Mouse (Mus musculus): ENCODE data around the gene Mgp. TPM values are rescaled to one million over a fixed set of nuclear protein-coding genes. Genes with fewer than 3 reads are reported as not detected.

Mgp gene
- polyA plus RNA-seq, 1 experiment = 132 TPM

- Histone ChIP-seq H3K79me2 (ENCODE audit: control insufficient read depth, insufficient read depth) (no peaks in the 10 kb centered on the region), H3K4me2 (ENCODE audit: low read depth) (peak overlapping the region; percentile 78), H3K27me3 (ENCODE audit: control insufficient read depth, insufficient read depth, insufficient read length) (no peaks in the 10 kb centered on the region), H3K36me3 (ENCODE audit: control insufficient read depth, insufficient read depth) (no peaks in the 10 kb centered on the region), H3K4me3 (no peak overlapping the region), H3ac (ENCODE audit: control insufficient read depth, insufficient read length) (no peak overlapping the region)
- TF ChIP-seq REST (IDR thresholded peaks at IDR 0.05; ENCODE audit: insufficient read depth, insufficient read length) (no peak), TCF12 (IDR thresholded peaks at IDR 0.05; ENCODE audit: insufficient read depth, poor library complexity, severe bottlenecking) (no peak), MYOD1 (IDR thresholded peaks at IDR 0.05; ENCODE audit: control insufficient read depth in 1 of 3, insufficient read length in 2 of 3, low read depth in 2 of 3) (no peak), POLR2AphosphoS2 (IDR thresholded peaks at IDR 0.05; ENCODE audit: insufficient read length, low read depth) (no peak), TCF3 (IDR thresholded peaks at IDR 0.05; ENCODE audit: insufficient read length, low read depth) (no peak), E2F4 (IDR thresholded peaks at IDR 0.05; ENCODE audit: insufficient read depth) (no peak), MYOG (IDR thresholded peaks at IDR 0.05; ENCODE audit: control insufficient read depth in 1 of 3, insufficient read depth in 1 of 3, insufficient read length in 2 of 3, low read depth in 2 of 3) (no peak), USF1 (IDR thresholded peaks at IDR 0.05; ENCODE audit: low read depth) (no peak), MAX (IDR thresholded peaks at IDR 0.05; ENCODE audit: low read depth) (no peak), SRF (IDR thresholded peaks at IDR 0.05; ENCODE audit: control insufficient read depth, insufficient read length, low read depth) (no peak), POLR2A (IDR thresholded peaks at IDR 0.05; ENCODE audit: insufficient read length, low read depth) (no peak), CEBPB (IDR thresholded peaks at IDR 0.05; ENCODE audit: insufficient read depth, poor library complexity, severe bottlenecking) (no peak)
Measured at GRCm38 (mm10) chr6:136861020-136861419, 14.6 kb downstream of the Mgp start.

GRCm38 (mm10) chr6:136858420-136858819 lies 17.2 kb downstream of the Mgp start:
- Histone ChIP-seq H3K79me2 (ENCODE audit: control insufficient read depth, insufficient read depth) (no peaks in the 10 kb centered on the region), H3K4me2 (ENCODE audit: low read depth) (no peak overlapping the region), H3ac (ENCODE audit: control insufficient read depth, insufficient read length) (no peak overlapping the region), H3K36me3 (ENCODE audit: control insufficient read depth, insufficient read depth) (no peaks in the 10 kb centered on the region), H3K4me3 (no peak overlapping the region), H3K27me3 (ENCODE audit: control insufficient read depth, insufficient read depth, insufficient read length) (no peaks in the 10 kb centered on the region)
- TF ChIP-seq E2F4 (IDR thresholded peaks at IDR 0.05; ENCODE audit: insufficient read depth) (no peak), REST (IDR thresholded peaks at IDR 0.05; ENCODE audit: insufficient read depth, insufficient read length) (no peak), TCF12 (IDR thresholded peaks at IDR 0.05; ENCODE audit: insufficient read depth, poor library complexity, severe bottlenecking) (no peak), USF1 (IDR thresholded peaks at IDR 0.05; ENCODE audit: low read depth) (no peak)

GRCm38 (mm10) chr6:136857873-136858260 lies 17.8 kb downstream of the Mgp start:
- H3K4me2 ChIP-seq (ENCODE audit: low read depth) = no peak overlapping the region
- H3K4me3 ChIP-seq = no peak overlapping the region
- H3K27me3 ChIP-seq (ENCODE audit: control insufficient read depth, insufficient read depth, insufficient read length) = no peaks in the 10 kb centered on the region
- H3K79me2 ChIP-seq (ENCODE audit: control insufficient read depth, insufficient read depth) = no peaks in the 10 kb centered on the region
- TF ChIP-seq TCF3 (IDR thresholded peaks at IDR 0.05; ENCODE audit: insufficient read length, low read depth) (no peak), MYOG (IDR thresholded peaks at IDR 0.05; ENCODE audit: control insufficient read depth in 1 of 3, insufficient read depth in 1 of 3, insufficient read length in 2 of 3, low read depth in 2 of 3) (no peak), REST (IDR thresholded peaks at IDR 0.05; ENCODE audit: insufficient read depth, insufficient read length) (no peak), TCF12 (IDR thresholded peaks at IDR 0.05; ENCODE audit: insufficient read depth, poor library complexity, severe bottlenecking) (no peak), MYOD1 (IDR thresholded peaks at IDR 0.05; ENCODE audit: control insufficient read depth in 1 of 3, insufficient read length in 2 of 3, low read depth in 2 of 3) (no peak), MAX (IDR thresholded peaks at IDR 0.05; ENCODE audit: low read depth) (no peak), SRF (IDR thresholded peaks at IDR 0.05; ENCODE audit: control insufficient read depth, insufficient read length, low read depth) (no peak), USF1 (IDR thresholded peaks at IDR 0.05; ENCODE audit: low read depth) (no peak), POLR2A (IDR thresholded peaks at IDR 0.05; ENCODE audit: insufficient read length, low read depth) (no peak), CEBPB (IDR thresholded peaks at IDR 0.05; ENCODE audit: insufficient read depth, poor library complexity, severe bottlenecking) (no peak), E2F4 (IDR thresholded peaks at IDR 0.05; ENCODE audit: insufficient read depth) (no peak), POLR2AphosphoS2 (IDR thresholded peaks at IDR 0.05; ENCODE audit: insufficient read length, low read depth) (no peak)
- no peak overlapping the region for H3ac ChIP-seq (ENCODE audit: control insufficient read depth, insufficient read length)
- H3K36me3 ChIP-seq (ENCODE audit: control insufficient read depth, insufficient read depth) = no peaks in the 10 kb centered on the region

- H3K79me2 ChIP-seq (ENCODE audit: control insufficient read depth, insufficient read depth) = no peaks in the 10 kb centered on the region
- no peak within 1 kb of the TSS for H3K4me3 ChIP-seq
- TF ChIP-seq E2F4 (IDR thresholded peaks at IDR 0.05; ENCODE audit: insufficient read depth) (no peak), POLR2AphosphoS2 (IDR thresholded peaks at IDR 0.05; ENCODE audit: insufficient read length, low read depth) (no peak), POLR2A (IDR thresholded peaks at IDR 0.05; ENCODE audit: insufficient read length, low read depth) (no peak), TCF12 (IDR thresholded peaks at IDR 0.05; ENCODE audit: insufficient read depth, poor library complexity, severe bottlenecking) (no peak), CEBPB (IDR thresholded peaks at IDR 0.05; ENCODE audit: insufficient read depth, poor library complexity, severe bottlenecking) (no peak), USF1 (IDR thresholded peaks at IDR 0.05; ENCODE audit: low read depth) (no peak), MYOD1 (IDR thresholded peaks at IDR 0.05; ENCODE audit: control insufficient read depth in 1 of 3, insufficient read length in 2 of 3, low read depth in 2 of 3) (no peak), SRF (IDR thresholded peaks at IDR 0.05; ENCODE audit: control insufficient read depth, insufficient read length, low read depth) (no peak), MAX (IDR thresholded peaks at IDR 0.05; ENCODE audit: low read depth) (no peak), MYOG (IDR thresholded peaks at IDR 0.05; ENCODE audit: control insufficient read depth in 1 of 3, insufficient read depth in 1 of 3, insufficient read length in 2 of 3, low read depth in 2 of 3) (no peak), TCF3 (IDR thresholded peaks at IDR 0.05; ENCODE audit: insufficient read length, low read depth) (no peak), REST (IDR thresholded peaks at IDR 0.05; ENCODE audit: insufficient read depth, insufficient read length) (no peak)
- no peak within 1 kb of the TSS for H3ac ChIP-seq (ENCODE audit: control insufficient read depth, insufficient read length)
- no peaks in the 10 kb centered on the region for H3K27me3 ChIP-seq (ENCODE audit: control insufficient read depth, insufficient read depth, insufficient read length)
- no peaks in the 10 kb centered on the region for H3K36me3 ChIP-seq (ENCODE audit: control insufficient read depth, insufficient read depth)
- H3K4me2 ChIP-seq (ENCODE audit: low read depth) = no peak within 1 kb of the TSS
Measured at GRCm38 (mm10) chr6:136857186-136857872, 18.3 kb downstream of the Mgp start, which contains the start of gene Art4. Gene Art4, minus strand, starts transcription at chr6:136857733.

Measured in myocyte (in vitro differentiated cells).